Mouse (Mus musculus) cerebellum, adult 8-10 months (tissue): ENCODE results near the gene Dnmt3a.

Experiments
- DNase-seq: peaks from one replicate; pipeline ENCODE4 v3.0.0; 2022

Gene Dnmt3a

DNA sequence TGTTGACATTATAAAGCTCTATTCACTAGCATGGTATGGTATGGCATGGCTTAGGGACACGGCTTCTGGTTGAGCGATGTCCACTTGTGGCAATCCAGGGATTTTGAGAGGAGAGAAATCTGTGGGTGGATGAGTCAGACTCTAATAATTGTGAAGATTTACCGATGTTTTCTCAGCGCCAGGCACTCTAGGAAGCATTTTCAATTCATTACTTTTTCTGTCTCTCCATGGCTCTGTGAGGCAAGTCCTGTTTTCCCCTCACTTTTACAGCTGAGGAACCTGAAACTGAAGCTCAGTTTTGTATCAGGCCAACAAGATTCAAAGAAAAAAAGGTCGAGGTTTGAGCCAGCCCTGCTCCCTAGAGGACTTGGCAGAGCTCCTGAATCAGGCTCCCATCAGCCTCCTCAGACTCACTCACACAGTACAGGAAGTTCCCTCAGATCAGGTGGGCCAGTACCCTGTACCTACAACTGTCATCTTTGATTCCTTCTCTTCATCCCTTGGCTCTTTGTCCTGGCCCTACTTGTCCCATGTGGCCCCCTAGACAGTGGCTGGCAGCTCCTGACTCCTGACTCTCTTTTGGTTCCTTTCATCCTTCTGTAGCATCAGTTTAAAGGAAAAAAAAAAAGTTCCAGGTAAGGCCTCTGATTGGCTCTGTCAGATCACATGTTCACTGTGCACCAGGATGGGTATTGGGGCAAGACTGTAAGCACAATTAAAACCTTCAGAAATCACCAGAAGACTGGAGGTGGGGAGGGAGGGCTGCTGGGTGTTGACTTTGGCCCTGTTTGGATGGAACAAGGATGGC, 19.3 kb downstream of the Dnmt3a start:
- no peak for DNase-seq

DNA sequence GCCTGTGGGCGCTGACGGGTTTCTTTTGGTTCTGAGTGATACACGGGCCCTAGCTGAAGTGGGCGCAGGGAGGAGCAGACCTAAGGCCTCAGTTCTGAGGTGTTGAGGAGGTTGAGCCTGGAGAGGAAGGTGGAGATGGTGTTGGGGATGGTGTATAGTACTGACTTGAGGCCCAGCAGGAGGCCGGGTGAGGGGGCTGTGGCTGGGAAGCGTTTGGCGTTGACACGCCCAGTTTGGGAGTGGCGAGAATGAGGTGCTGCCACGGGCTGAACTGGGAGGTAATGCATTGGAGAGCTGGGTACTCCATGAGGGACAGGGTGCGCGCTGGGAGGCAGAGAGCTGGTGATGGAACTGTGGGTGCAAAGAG, 19.9 kb downstream of the Dnmt3a start:
- no peak for DNase-seq

DNA sequence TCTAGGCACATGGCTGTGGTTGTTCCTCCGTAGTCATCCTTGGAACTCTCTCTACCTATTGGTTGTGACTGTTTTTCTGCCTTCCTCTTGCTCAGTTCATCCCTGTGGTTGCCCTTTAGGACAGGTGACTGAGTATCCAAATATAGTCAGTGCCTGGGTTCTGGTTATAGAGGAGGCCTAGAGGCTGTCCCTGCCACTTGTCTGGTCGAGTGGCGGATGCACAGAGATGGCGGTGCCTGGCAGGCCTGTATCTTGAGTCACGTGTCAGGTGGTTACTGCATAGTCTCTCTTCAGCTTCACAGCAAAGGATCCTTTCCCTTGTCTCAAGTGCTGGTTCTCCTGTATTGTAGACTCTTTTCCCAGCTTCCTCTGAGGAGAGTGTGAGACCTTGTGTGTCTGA, 22.0 kb downstream of the Dnmt3a start:
- DNase-seq, result no peak

DNA sequence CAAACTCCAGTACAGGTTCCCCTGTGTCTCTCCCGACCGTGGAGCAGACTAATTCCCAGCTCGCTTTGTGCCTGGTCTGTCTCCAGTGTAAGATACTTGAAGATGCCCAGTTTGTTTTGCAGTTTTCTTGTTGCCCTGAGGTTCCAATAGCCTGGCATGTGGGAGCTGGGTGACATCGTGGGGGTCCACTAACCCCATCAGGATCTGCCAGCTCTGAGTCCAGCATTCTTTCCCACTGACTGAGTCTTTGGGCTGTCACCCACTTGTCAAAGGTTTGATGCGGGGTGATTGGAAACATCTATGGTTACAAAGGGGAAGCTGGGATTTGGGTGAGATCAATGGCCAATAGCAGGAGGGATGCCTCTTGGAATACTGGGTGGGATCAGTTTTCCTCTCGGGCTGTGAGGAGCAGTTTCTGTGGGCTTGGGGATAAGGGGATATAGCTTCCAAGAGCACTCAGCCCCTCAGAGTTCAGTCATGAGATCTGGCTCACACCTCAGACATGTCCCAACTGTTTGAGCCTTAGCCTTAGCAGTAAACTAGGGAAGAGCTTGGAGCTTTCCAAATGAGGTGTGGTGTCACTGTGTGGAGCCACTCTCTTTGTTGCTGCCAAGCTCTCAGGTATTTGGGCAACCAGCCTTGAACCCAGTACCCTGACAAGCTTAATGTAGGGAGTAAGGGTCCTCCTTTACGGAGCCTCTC, 27.4 kb downstream of the Dnmt3a start:
- DNase-seq, result no peak

DNA sequence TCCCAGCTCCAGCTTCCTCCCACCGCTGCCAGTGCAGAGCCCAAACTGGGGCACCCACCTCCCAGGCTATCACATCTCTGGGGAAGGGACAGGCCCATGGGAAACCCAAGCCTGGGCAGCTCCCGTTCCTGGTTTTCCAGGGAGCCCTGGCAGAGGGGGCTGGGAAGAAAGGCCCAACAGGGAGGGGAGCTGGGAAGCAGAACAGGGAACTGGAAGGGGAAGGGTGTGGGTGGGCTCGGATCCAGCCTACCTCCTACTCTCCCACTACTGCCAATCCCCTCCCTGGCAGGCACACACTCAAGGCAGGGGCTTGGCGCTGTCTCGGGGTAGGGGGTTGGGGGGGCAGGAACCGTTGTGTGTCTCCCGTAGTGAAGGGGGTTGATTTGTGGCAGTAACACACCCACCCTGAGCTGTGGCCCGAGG, 28.1 kb downstream of the Dnmt3a start:
- no peak for DNase-seq

DNA sequence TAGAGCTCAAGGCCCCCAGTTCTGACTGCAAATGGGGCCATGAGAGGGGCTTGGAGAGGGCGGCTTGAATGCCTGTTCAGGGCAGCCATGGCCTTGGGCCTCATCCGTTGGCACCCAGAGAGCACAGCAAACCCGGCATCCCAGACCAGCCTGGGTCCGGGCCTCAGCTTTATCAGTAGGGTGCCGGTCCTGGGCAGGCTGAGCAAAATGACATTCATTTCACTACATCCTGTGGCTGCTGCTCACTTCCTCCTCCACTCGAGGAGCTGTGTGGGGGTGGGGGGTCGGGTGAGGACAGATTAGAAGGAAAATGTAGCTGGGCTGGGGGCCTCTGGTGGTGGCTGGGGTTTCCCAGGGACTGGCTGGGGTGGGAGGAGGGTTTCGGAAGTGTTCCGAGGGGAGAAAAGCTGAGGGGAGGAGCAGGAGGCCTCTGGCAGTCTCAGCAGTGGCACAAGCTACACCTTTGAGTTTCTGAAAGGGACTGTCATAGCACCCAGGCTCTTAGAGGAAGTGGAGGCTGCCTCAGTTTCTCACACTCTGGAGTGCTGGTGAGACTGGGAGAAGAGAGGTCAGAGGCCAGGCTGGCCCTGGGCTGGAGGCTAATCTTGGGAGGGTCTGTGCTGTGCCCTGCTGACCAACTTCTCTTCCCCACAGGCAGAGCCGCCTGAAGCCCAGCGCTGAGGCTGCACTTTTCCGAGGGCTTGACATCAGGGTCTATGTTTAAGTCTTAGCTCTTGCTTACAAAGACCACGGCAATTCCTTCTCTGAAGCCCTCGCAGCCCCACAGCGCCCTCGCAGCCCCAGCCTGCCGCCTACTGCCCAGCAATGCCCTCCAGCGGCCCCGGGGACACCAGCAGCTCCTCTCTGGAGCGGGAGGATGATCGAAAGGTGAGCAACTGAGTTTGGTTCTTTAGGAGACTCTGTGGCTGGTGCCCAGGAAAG, 28.8 kb downstream of the Dnmt3a start:
- no peak for DNase-seq

DNA sequence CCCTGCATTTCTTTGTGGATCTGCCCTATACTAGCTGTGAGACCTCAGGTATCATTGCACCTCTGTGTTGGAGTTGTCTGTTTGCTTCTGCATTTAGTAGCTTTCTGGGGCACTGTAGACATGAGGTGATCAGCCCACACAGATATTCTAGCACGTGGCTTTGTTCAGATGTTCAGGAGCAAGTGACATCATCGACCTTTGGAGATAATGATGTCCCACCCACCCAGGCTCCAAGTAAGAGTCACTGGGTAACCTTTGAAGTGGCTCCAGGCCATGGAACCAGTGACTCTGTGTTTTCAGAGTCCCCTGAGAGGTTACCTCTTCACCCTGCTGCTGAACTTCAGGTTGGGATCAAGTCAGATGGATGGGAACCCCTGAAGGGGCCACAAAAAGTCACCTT, 29.8 kb downstream of the Dnmt3a start:
- DNase-seq, result no peak

DNA sequence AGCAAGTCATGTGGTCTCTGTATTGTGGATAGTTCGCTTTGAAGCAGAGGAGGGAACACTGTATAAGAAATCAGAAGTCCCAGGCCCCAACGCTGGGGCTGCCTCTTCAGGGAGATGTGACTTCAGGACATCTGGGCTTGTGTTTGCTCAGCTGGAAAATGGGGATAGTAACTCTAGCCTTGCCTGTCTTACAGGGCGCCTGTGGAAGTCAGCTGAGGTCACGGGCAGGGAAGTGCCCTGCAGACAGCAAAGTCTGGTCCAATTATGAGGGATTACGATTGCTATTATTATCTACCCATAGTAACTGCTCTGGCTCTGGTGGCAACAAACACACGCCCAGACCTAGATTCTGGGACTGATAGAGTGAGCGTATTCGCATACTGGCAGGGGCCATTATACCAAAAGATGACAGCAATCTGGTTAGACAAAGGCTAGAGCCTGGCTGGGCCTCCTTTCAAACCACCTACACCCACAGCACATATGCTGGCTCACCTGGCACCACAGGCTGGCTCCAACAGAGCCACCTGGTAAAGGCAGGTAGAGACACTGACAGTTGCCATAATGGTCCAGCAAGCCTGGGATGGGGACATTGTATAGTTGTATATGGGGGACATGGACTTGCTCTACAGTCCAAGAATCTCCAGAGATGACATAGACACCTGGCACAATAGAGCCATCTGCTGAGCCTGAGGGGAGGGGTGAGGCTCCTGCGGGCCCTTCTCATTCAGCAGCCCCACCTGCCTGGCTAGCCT, 31.4 kb downstream of the Dnmt3a start:
- DNase-seq, result peak; percentile 63

DNA sequence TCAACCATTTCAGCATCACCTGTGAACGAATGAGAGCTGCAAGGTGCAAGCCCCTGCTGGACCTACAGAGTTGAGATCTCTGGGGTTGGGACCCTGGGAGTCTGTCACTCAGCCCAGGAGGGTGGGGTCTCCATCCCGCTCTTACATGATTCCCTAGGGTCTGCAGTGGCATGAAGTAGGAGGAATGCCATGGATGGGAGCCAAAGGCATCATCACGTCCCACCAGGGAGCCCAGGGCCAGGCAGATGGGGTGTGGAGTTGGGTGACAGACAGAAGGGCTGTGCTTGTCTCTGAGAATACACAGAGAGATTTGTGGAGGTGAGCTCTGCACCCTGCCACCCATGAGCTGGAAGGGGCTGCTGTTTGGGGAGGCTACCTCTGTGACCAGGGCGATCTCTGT, 32.2 kb downstream of the Dnmt3a start:
- no peak for DNase-seq

DNA sequence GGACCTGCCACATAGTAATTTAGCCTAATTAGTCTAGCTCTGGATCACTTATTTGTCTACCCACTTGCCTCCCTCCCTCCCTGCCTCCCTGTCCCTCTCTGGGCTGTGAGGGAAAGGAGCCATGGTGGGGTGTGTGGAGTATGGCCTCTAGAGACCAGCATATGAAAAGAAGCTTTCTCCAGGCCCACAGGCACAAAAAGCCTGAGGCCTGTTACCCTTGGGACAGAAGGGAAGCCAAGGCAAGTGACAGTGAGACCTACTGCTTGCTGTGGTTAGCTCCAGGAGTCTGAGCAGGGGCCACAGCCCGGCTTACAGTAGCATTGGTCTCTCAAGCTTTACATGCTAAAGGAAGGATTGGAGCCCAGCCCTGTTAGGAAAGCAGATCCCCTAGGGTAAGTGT, 33.9 kb downstream of the Dnmt3a start:
- DNase-seq, result no peak

DNA sequence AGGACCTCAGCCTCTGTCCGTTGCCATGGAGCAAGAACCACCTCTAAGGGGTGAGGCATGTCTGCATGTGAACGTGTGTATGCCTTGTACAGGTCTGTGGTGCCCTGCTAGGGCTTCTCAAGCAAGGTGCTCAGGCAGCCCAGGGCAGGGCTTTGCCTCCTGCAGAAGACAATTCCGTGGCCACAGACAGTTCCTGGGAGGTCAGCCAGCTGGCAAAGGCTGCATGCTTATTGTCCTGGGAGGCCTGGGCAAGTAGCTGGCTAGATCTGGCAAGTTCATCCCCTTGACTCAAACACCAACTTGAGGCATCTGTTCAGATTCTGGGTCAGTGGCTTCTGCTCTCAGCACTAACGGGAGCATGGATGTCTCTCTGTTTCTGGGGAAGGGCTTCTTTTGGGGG, 35.3 kb downstream of the Dnmt3a start:
- peak; percentile 87 for DNase-seq

DNA sequence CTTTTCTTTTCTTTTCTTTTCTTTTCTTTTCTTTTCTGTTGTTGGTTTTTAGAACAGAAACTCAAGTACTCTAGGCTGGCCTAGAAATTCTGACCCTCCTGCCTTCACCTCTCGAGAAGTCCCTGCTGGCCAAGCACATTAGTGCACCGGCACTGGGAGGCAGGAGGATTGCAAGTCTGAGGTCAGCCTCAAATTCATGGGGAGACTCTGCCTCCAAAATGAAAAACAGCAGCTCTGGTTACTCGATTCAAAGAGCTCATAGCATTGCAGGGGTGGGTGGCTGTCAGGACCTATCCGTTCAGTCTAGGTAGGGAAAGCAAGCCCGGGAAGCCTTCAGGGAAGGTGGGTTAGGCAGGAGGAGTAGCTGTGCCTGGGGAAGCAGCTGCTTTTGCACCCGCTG, 37.0 kb downstream of the Dnmt3a start:
- no peak for DNase-seq

DNA sequence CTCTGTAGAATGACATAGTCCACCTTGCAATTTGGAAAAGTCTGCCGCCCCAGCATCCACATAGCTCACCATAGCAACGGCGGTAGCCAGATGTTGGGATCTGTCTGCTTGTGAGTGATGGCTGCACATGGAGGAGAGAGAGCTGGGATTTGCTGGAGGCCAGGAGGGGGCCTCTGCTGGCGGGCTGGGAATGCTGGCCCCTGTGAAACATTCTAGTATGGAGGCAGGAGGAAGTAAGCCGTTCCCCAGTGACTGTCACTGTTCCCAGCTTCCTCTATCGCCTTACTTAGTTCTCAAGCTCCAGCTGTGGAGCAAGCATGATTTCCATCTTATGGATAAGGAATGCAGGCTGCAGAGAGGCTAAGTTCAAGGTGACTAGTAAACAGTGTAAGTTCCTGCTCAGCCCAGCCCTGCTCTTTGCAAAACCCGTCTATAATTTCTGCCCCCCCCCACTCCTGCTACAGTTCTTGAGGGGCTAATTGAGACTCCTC, 37.6 kb downstream of the Dnmt3a start:
- no peak for DNase-seq

DNA sequence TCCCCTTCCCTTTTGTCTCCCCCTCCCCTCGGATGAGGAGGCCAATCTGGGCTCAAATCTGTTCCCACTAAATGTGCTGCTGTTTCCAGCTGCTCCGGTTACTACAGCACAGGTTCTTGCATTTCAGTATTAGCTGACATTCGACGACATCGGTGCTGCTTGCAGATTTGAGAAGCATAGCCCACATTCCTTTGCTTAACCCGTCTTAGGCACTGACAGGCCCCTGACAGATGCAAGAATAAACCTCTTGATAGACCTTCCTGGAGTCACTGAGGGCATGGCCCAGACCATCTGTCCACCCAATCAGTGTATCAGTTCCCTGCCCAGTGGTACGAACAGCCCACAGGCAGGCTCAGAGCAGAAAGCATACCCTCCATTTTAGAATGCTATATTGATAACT, 38.1 kb downstream of the Dnmt3a start:
- DNase-seq, result no peak

DNA sequence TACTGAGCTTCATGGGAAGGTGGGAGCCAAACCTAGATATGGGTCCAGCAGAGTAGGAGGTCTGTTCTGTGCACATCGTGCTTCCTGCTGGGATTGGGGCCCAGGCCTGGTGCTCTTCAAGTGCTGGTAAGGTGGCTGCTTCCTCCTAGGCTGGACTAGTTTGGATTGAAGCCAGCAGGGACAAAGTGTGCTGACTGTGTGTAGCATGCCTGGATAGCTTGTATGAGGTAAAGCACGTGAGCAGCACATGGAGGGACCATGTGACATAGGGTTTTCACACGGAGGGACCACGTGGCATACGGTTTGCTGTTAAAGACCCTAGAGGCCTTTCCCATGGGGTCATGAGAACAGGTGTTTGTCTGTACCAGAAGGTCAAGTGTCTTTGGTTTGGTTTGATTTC, 38.5 kb downstream of the Dnmt3a start:
- DNase-seq, result no peak

DNA sequence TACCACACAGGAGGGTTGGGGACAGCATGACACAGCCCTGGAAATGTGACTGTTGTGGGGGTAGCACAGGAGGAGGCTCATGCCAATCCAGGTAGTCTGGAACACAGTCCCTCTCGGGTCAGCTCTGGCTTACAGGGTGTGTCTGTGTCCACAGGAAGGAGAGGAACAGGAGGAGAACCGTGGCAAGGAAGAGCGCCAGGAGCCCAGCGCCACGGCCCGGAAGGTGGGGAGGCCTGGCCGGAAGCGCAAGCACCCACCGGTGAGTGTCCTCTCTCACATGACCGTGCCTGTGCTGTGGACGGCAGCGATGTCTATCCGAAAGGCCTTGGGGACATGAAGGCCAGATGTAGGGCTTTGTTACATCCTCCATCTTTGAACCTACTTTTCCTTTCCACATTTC, 43.7 kb downstream of the Dnmt3a start:
- DNase-seq, result no peak

DNA sequence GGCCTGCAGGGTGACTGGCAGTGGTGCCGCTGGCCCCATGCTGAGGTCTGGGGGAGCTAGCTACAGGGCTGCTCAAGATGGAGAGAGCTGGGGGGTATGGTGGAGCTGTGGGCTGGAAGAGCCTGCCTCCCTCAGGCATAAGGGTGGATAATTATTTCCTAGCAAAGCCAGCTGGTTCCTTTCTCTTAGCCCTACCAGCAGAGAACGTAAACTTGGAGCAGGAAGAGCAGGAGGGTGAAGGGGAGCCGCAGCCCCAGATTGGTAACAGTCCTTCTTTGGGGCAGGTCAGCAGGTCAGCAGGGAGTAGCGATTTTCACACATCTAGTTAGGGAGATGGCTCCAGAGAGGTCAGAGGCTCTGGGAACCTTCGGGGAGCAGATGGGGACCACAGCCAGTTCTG, 44.4 kb downstream of the Dnmt3a start:
- DNase-seq, result no peak

DNA sequence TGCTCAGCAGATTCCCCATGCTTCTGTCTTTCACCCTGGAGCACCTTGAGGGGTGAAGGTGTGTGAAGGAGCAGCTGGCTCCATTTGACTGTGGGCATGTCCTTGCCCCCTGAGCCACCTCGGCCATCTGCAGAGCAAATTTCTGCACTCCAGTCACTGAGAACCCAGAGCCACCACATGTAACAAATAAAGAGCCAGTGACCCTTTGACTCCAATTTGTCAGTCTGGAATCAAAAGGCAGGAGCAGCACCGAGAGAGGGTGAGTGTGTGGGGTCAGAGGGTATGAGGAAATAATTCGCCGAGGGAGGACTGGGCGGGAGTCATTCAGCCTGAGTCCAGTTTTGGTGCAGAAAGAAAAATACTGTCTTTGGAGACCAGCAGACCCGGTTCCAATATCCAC, 44.9 kb downstream of the Dnmt3a start:
- DNase-seq, result no peak

DNA sequence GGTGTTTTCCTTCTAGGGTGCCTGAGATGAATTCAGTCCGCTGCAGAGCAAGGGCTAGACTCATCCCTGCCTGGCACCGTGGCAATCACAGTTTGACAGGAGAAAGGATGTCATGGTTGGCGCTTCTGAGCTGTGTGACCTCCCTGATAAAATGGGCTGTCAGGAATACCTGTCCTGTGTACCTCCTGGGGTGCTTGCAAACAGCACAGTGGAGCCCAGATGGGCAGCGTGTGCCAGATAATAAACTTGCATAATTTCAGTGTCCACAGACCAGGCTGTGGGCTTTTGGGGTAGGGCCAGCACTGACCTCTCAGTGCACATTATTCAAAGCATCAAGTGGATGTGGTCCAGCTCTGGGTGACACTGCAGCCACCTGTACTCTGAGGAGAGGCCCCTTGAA, 45.4 kb downstream of the Dnmt3a start:
- no peak for DNase-seq

DNA sequence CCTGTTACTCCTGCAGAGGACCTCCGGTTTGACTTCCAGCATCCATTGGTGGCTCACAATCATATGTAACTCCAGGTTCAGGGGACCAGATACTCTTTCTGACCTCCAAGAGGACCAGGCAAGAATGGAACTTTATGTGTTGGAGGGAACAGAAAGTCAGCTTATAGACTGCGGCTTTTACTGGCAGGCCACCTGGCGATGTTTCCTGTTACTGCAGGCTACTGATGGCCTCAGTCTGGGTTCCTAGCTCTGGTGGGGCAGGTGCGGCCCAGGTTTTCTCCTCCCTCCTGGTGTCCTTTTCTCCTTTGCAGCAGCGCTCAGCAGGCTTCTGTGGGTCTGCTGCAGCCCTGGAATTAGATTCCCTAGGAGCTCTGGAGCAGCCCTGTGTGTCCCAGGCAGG, 46.7 kb downstream of the Dnmt3a start:
- DNase-seq, result no peak

DNA sequence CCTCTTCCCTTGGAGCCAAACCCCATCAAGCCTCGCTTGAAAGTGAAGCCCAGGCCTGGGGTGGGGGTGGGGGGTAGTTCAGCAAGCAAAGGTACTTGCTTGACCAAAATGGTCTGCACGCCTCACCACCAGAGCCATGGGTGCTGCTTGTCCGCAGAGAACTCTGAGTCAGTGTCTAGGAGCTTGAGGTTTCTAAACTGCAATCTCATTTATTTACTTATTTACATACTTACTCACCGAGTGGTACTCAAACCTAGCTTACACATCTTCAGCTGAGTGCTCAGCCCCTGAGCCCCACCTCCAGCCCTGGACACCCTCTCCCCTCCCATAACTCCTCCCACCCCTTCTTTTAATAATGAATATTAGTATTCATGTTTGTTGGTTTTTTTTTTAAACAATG, 48.6 kb downstream of the Dnmt3a start:
- no peak for DNase-seq

DNA sequence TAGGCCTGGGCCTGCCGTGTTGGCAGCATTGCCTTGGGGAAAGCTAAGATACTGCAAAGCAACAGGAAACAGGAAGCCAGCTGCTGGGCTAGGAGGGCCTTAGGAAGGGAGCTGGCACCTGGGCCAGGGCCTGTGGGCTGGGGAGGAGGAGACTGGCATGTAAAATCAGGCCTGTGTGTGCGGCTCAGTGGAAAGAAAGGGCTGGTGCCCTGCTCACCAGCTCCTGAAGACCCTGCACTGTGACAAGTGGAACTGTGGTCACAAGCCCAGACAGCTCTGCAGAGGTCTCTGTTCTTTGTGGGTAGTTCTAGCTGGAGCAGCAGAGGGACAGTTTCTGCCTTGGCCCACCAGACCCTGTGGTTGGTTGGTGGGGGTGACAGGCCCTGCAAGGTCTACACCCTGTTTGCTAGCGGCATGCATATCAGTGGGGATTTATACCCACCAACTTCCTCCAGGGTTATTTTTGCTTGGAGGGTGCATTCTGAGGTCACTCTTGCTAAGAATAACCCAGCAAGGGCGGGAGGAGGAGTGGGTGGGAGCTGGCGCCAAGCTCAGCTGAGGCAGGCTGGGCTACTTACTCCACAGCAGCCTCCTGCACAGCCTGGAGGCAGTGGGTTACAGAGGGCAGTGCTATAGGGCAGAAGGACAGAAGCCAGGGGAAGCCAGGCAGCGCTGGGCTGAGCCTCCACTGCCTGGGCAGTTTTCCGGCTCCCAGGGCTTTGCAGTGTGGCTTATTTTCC, 50.1 kb downstream of the Dnmt3a start:
- peak; percentile 61 for DNase-seq
